Mouse (Mus musculus): ENCODE data around the gene Gtf2f1.

Gtf2f1 gene

GRCm38 (mm10) chr17:57011236-57012141, at the start of gene Gtf2f1, which contains the start of gene Gm17949:
TSS of gene Gtf2f1 (minus strand) at chr17:57011288.
TSS of gene Gm17949 (plus strand) at chr17:57011469.
- in situ Hi-C loops (cut with MboI; ENCODE audit: low pct_unique_long_range_greater_than_20kb in 1 of 2, low sequenced_read_pairs in 2 of 2, unreplicated experiment in 1 of 2) = no loop called here

GRCm38 (mm10) chr17:57060231-57060801, 49.2 kb upstream of the Gtf2f1 start:
- in situ Hi-C loops (cut with MboI; ENCODE audit: low pct_unique_long_range_greater_than_20kb in 1 of 2, low sequenced_read_pairs in 2 of 2, unreplicated experiment in 1 of 2) = no loop called here

DNA sequence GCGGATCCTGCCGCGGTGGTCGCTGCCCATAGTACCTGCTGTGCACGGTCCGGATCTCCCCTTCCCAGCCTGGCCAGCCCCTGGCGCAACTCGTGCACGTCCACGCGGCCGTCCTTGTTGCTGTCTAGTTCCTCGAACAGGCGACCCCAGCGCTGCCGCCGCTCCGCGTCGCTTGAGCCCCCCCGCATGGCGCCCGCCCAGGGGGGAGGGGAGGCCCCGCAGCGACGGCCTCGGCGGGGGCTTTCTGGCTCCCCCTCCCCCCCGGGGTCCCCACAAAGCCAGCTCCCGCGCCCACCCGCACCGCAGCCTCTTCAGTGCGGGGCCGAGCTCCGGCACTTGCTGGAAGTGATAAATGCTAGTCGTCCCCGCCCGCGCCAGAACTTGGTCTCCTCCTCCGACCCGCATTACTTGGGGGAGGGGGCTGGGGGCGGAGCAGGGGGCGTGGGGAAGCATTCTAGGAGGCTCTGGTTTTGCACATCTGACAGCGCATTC, 48.4 kb upstream of the Gtf2f1 start, which contains the start of gene Slc25a23:
Gene Slc25a23 (minus strand): TSS at position 378 of the 492 bp plus-strand sequence.
- in situ Hi-C loops (cut with MboI; ENCODE audit: low pct_unique_long_range_greater_than_20kb in 1 of 2, low sequenced_read_pairs in 2 of 2, unreplicated experiment in 1 of 2) = loop anchor here in 1 of 2 experiments (10.0 kb wide), 1 partner anchor 105 kb away; no protein-coding TSS in a partner anchor

GRCm38 (mm10) chr17:57058891-57059485, 47.9 kb upstream of the Gtf2f1 start, which contains the start of gene Crb3:
TSS of gene Crb3 (plus strand) at chr17:57059105.
- in situ Hi-C loops (cut with MboI; ENCODE audit: low pct_unique_long_range_greater_than_20kb in 1 of 2, low sequenced_read_pairs in 2 of 2, unreplicated experiment in 1 of 2) = loop anchor here in 1 of 2 experiments (10.0 kb wide), 1 partner anchor 106 kb away; no protein-coding TSS in a partner anchor

- in situ Hi-C loops (cut with MboI; ENCODE audit: low pct_unique_long_range_greater_than_20kb in 1 of 2, low sequenced_read_pairs in 2 of 2, unreplicated experiment in 1 of 2) = loop anchor here in 1 of 2 experiments (10.0 kb wide), 1 partner anchor 109 kb away; no protein-coding TSS in a partner anchor
Measured at GRCm38 (mm10) chr17:57056246-57056645, 45.2 kb upstream of the Gtf2f1 start.

DNA sequence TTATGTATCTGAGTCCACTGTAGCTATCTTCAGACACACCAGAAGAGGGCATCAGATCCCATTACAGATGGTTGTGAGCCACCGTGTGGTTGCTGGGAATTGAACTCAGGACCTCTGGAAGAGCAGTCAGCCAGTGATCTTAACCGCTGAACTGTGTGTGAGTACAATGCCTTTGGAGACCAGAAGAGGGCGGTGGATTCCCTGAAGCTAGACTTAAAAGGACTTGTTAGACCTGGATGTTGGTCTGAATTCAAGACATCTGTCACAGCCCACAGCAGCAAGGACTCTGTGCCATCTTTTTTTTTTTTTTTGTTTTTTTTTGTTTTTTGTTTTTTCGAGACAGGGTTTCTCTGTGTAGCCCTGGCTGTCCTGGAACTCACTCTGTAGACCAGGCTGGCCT, 40.6 kb upstream of the Gtf2f1 start:
- in situ Hi-C loops (cut with MboI; ENCODE audit: low pct_unique_long_range_greater_than_20kb in 1 of 2, low sequenced_read_pairs in 2 of 2, unreplicated experiment in 1 of 2) = loop anchor here in 1 of 2 experiments (10.0 kb wide), 1 partner anchor 113 kb away; no protein-coding TSS in a partner anchor

GRCm38 (mm10) chr17:57048816-57049215, 37.7 kb upstream of the Gtf2f1 start:
- in situ Hi-C loops (cut with MboI; ENCODE audit: low pct_unique_long_range_greater_than_20kb in 1 of 2, low sequenced_read_pairs in 2 of 2, unreplicated experiment in 1 of 2) = no loop called here

DNA sequence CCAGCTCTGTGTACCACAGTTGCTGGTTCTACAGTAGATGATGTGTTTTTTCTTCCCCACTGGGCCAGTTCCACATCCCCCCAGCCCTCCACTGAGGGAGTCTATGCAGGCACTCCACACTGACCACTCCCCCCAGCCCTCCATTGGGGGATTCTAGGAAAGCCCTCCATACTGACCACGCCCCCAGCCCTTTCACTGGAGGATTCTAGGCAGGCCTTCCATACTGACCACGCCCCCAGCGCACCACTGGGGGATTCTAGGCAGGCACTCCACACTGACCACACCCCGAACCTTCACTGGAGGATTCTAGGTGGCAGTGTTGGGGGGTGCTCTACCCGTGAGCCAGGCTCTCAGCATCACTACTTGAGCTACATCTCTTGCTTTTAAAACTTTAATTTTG, 36.3 kb upstream of the Gtf2f1 start:
- in situ Hi-C loops (cut with MboI; ENCODE audit: low pct_unique_long_range_greater_than_20kb in 1 of 2, low sequenced_read_pairs in 2 of 2, unreplicated experiment in 1 of 2) = no loop called here

DNA sequence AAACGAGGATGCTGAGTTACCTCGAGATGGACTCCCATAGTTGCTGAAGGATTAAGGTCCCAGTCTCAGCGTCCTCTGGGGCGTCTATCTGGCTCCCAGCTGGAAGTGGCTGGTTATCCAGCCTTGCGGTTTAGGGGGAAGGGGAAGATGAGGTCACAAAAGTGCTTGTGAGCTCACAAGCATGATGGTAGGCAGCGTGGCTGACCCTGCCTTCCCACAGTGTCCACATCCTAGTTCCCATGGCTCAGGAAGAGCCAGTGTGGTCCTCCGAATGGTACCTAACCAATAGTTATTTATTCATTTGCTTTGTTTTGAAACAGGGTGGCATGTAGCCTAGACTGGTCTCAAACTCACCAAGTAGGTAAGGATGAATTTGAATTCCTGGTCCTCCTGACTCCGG, 30.5 kb upstream of the Gtf2f1 start, which contains the start of gene Slc25a41:
Gene Slc25a41 (minus strand): TSS at position 101 of the 400 bp plus-strand sequence.
- in situ Hi-C loops (cut with MboI; ENCODE audit: low pct_unique_long_range_greater_than_20kb in 1 of 2, low sequenced_read_pairs in 2 of 2, unreplicated experiment in 1 of 2) = no loop called here

DNA sequence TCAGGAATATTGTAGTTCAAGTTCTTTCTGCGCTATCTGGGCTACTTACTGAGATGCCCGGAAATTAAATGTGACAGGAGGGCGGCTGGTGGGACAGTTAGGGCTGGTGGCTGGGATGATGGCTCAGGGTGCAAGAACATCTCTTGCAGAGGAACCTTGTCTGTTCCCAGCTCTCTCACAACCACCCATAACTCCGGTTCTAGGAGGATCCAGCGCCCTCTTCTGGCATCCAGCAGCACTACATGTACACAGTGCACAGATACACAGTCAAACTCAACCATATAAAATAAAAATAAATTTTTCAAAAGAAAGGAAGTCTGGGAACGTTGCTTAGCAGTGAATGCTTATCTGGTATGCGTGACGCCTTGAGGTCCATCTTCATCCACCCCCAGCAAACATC, 27.9 kb upstream of the Gtf2f1 start:
- in situ Hi-C loops (cut with MboI; ENCODE audit: low pct_unique_long_range_greater_than_20kb in 1 of 2, low sequenced_read_pairs in 2 of 2, unreplicated experiment in 1 of 2) = no loop called here

DNA sequence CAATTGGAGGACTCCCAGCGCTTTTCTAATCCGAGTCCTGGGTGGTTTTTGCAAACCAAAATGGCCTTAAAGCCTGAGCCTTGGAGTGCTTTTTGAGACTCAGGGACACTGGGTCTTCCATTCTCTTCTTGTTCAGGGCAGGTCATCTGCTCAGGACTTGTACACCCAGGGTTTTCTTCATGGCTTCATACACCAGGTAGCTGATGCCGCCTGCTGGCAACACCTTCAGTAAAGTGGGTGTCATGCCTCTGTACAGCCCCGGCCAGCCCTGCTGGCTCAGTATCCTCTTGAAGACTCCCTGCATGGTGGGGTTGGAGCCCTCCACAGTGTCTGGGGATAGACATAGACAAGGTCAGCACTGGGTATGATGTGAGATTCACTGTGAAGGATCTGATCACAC, 21.8 kb upstream of the Gtf2f1 start:
- in situ Hi-C loops (cut with MboI; ENCODE audit: low pct_unique_long_range_greater_than_20kb in 1 of 2, low sequenced_read_pairs in 2 of 2, unreplicated experiment in 1 of 2) = no loop called here

- in situ Hi-C loops (cut with MboI; ENCODE audit: low pct_unique_long_range_greater_than_20kb in 1 of 2, low sequenced_read_pairs in 2 of 2, unreplicated experiment in 1 of 2) = no loop called here
Measured at GRCm38 (mm10) chr17:57031661-57032420, 20.8 kb upstream of the Gtf2f1 start.

DNA sequence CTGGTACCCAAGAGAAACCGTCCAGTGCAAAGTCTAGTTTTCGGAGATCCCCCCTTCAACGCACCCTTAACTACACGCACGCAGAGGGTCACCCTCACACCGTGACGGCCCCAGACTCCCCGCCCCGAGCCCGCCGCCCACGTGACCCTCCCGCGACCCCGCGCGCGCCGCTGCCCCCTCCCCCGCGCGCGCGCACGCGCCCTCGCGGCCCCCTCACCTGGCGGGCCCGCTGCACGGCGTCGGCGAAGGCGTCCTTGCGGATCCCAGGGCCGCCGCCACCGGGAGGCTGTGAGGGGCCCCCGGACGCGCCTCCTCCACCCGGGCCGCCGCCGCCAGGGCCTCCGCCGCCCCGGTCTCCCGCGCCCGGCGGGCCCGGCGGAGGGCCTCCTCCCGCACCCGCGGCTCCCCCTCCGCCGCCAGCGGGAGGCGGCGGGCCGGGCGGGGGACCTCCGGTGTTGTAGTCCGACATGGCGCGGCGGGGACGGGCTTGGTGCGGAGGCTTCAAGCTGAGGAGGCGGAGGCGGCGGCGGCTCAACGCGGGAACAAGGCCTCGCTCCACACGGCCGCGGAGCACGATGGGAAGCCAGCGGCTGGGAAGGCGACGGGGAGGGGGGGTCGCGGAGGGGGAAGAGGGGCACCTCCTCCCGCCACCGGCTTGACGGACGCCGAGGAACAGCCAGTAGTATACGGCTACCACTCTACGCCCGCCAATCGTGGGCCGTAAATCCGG, 20.0 kb upstream of the Gtf2f1 start, which contains the start of gene Khsrp:
Gene Khsrp (minus strand): TSS at position 592 of the 730 bp plus-strand sequence.
- in situ Hi-C loops (cut with MboI; ENCODE audit: low pct_unique_long_range_greater_than_20kb in 1 of 2, low sequenced_read_pairs in 2 of 2, unreplicated experiment in 1 of 2) = no loop called here

GRCm38 (mm10) chr17:57029691-57030090, 18.6 kb upstream of the Gtf2f1 start:
- in situ Hi-C loops (cut with MboI; ENCODE audit: low pct_unique_long_range_greater_than_20kb in 1 of 2, low sequenced_read_pairs in 2 of 2, unreplicated experiment in 1 of 2) = no loop called here

GRCm38 (mm10) chr17:57027471-57027870, 16.4 kb upstream of the Gtf2f1 start:
- in situ Hi-C loops (cut with MboI; ENCODE audit: low pct_unique_long_range_greater_than_20kb in 1 of 2, low sequenced_read_pairs in 2 of 2, unreplicated experiment in 1 of 2) = no loop called here

DNA sequence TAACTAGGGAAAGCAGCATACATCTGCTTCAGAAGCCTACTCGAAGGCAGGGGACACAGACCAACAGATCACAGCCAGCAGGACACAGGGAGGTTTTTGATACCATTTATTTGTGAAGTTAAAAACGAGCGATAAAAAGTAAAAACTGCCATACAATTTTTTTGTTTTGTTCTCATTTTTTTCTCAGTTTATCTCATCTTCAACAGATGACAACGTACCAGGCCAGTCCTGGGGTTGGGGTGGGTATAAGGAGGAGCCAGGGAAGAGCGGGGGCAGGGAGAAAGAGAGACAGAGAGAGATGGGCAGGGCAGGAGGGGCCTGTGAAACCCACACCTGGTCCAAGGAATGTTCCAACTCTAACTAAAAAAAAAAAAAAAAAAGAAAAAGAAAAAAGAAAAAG, 9.9 kb upstream of the Gtf2f1 start:
- in situ Hi-C loops (cut with MboI; ENCODE audit: low pct_unique_long_range_greater_than_20kb in 1 of 2, low sequenced_read_pairs in 2 of 2, unreplicated experiment in 1 of 2) = no loop called here

GRCm38 (mm10) chr17:57019693-57020092, 8.6 kb upstream of the Gtf2f1 start:
- in situ Hi-C loops (cut with MboI; ENCODE audit: low pct_unique_long_range_greater_than_20kb in 1 of 2, low sequenced_read_pairs in 2 of 2, unreplicated experiment in 1 of 2) = no loop called here

Data from mouse embryonic stem cell (cell line).